Mouse (Mus musculus): ENCODE results near the gene Rgl1. TPM values are rescaled to one million over a fixed set of nuclear protein-coding genes. Genes with fewer than 3 reads are reported as not detected.
A peak's percentile ranks its signal among the peaks of the same experiment; 100 is the strongest.

The Rgl1 gene
- total and polyA plus RNA-seq, 2 experiments from 2014 or later: 36.7 to 38.9 TPM

DNA sequence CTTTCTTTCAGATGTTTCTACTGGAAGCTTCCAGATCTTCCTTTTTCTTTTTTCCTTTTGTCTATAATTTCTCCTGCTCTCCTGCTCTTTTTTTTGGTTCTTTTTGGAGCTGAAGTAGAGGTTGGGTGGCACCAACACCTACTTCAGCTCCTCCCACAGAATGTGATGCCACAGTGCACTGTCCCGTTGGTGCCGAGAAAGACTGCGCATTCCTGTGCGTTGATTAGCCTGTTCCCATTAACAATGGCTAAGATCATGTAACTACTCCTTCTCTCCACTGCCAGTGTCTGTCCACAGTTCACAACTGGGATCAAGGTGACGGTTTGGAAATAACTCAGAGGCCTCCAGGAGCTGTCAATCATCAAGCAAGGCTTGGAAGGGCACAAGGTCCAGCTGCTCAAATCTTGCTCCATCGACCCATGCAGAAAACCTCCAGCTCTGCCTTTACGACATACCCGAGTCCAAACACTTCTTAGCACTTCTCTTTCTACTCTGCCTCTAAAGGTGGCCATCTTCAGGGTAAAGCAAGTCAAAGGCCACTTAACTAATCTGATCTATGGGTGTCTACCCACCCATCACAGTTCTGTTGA, 192.6 kb downstream of the Rgl1 start:
- peak; percentile 23; the same call in 1 of the 2 replicates for ATAC-seq (ENCODE audit: insufficient read depth, low read depth)
- 36% methylated on average over 8 of the region's 8 CpGs for WGBS

DNA sequence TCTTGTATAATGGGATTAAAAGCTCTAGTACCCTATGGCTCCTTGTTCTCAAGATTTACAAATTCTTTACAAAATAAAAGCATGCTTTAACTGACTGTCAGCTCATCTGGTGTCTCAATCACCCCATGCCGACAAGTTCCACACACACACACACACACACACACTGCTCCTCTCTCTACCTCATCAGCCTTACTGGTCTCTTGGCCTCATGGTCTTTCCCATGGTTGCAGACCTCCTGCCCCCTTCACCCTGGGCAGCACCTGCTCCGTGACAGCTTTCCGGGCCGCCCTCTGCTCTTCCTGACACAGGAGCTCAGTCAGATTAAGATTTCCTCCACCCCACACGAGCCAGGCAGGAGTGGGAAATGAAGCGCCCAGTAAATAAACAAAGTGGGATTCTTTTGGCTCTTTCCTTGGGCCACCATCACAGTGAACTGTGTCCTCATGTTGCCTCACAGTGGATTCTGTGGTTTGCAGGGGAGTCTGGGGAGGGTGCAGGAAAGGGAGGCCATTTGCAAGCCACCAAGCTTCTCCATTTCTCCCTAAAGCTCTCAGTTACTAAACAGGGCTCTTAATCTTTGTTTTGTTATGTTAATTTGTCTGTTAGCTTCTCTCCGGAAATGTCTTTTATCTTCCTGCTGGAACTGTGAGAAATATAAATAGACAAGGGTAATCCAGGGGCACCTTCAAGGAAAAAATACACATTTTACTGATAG, 193.2 kb downstream of the Rgl1 start:
- whole genome bisulfite sequencing: 33% methylated on average over 7 of the region's 7 CpGs
- ATAC-seq (ENCODE audit: insufficient read depth, low read depth) (peak; percentile 37; the same call in 1 of the 2 replicates), DNase-seq (ENCODE audit: low spot score) (peak; percentile 22)
- no peak overlapping the region for H3K9ac ChIP-seq (replicated peaks; ENCODE audit: low read depth, low read length)
- H3K36me3 ChIP-seq (replicated peaks; ENCODE audit: control insufficient read depth, insufficient read depth, low read length): peaks cover 18% of the 10 kb centered on the region
- TF ChIP-seq CTCF (IDR thresholded peaks at IDR 0.05; ENCODE audit: low read depth): no peak
- TF ChIP-seq EP300 (IDR thresholded peaks at IDR 0.05; ENCODE audit: low read depth): no peak
- peak overlapping the region; percentile 70 for H3K27ac ChIP-seq (ENCODE audit: low read depth)
- H3K4me1 ChIP-seq (ENCODE audit: control insufficient read depth, insufficient read depth): peaks cover 43% of the 10 kb centered on the region
- H3K4me2 ChIP-seq (ENCODE audit: low read depth, low read length): no peak overlapping the region; the same call in 1 of the 2 replicates
- H3K27me3 ChIP-seq (ENCODE audit: control insufficient read depth, insufficient read depth, low read length): no peaks in the 10 kb centered on the region
- no peak overlapping the region for H3K4me3 ChIP-seq (ENCODE audit: low read depth, low read length)
- no peaks in the 10 kb centered on the region for H3K9me3 ChIP-seq (replicated peaks; ENCODE audit: control insufficient read depth, low read length)

More for the DNA sequence above, 192.6 kb downstream of the Rgl1 start:
- no peaks in the 10 kb centered on the region for H3K9me3 ChIP-seq (replicated peaks; ENCODE audit: control insufficient read depth, low read length)
- TF ChIP-seq EP300 (IDR thresholded peaks at IDR 0.05; ENCODE audit: low read depth): no peak
- no peak for TF ChIP-seq CTCF (IDR thresholded peaks at IDR 0.05; ENCODE audit: low read depth)
- H3K4me2 ChIP-seq (ENCODE audit: low read depth, low read length): no peak overlapping the region
- H3K4me3 ChIP-seq (ENCODE audit: low read depth, low read length): no peak overlapping the region
- peaks cover 46% of the 10 kb centered on the region for H3K4me1 ChIP-seq (ENCODE audit: control insufficient read depth, insufficient read depth)
- no peaks in the 10 kb centered on the region for H3K27me3 ChIP-seq (ENCODE audit: control insufficient read depth, insufficient read depth, low read length)
- DNase-seq (ENCODE audit: low spot score): no peak
- peak overlapping the region; percentile 70 for H3K27ac ChIP-seq (ENCODE audit: low read depth)
- peaks cover 18% of the 10 kb centered on the region for H3K36me3 ChIP-seq (replicated peaks; ENCODE audit: control insufficient read depth, insufficient read depth, low read length)
- no peak overlapping the region for H3K9ac ChIP-seq (replicated peaks; ENCODE audit: low read depth, low read length)

DNA sequence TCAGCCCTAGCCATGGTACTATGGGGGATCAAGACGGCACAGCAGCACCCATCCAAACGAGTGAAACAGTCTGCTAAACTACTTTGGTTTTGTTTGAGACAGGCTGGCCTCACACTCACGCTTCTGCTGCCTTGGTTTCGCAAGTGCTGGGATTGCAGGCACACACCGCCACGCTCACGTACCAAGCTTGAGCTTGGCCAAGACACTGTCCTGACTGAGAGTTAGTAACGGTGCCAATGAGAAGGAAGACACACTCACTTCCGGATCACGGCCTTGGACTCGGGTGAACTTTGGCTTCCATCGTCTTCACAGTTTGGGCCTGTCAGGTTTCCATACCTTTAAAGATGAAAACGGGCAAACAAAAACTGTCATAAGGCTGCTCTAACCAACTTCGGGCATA, 194.8 kb downstream of the Rgl1 start:
- H3K36me3 ChIP-seq (replicated peaks; ENCODE audit: control insufficient read depth, insufficient read depth, low read length): peaks cover 18% of the 10 kb centered on the region
- DNase-seq (ENCODE audit: low spot score): no peak
- H3K27ac ChIP-seq (ENCODE audit: low read depth): no peak overlapping the region
- H3K4me2 ChIP-seq (ENCODE audit: low read depth, low read length): no peak overlapping the region
- 91% methylated on average over 14 of the region's 14 CpGs for WGBS
- H3K27me3 ChIP-seq (ENCODE audit: control insufficient read depth, insufficient read depth, low read length): no peaks in the 10 kb centered on the region
- no peak for TF ChIP-seq EP300 (IDR thresholded peaks at IDR 0.05; ENCODE audit: low read depth)
- TF ChIP-seq CTCF (IDR thresholded peaks at IDR 0.05; ENCODE audit: low read depth): no peak
- H3K4me3 ChIP-seq (ENCODE audit: low read depth, low read length): no peak overlapping the region
- no peak for ATAC-seq (ENCODE audit: insufficient read depth, low read depth)
- no peaks in the 10 kb centered on the region for H3K9me3 ChIP-seq (replicated peaks; ENCODE audit: control insufficient read depth, low read length)
- H3K9ac ChIP-seq (replicated peaks; ENCODE audit: low read depth, low read length): no peak overlapping the region
- peaks cover 37% of the 10 kb centered on the region for H3K4me1 ChIP-seq (ENCODE audit: control insufficient read depth, insufficient read depth)

DNA sequence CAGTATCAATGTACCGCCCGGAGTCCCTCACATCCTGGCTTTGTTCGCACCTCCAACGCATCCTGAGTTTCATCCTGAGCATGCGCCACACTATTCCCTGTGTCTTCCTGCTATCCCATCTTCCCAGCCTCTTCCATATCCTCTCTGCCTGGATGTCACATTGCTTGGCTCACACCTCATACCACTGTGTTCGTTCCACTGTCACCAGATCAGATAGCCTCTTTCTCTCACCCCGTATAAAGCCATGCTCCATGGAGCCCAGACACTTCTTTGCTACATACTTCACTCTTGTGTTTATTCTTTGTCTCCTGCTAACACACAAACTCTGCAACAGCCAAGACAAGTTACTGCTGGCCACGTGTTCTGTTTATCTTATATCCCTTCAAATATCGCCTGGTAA, 195.5 kb downstream of the Rgl1 start:
- no peak overlapping the region for H3K4me3 ChIP-seq (ENCODE audit: low read depth, low read length)
- H3K4me1 ChIP-seq (ENCODE audit: control insufficient read depth, insufficient read depth): peaks cover 40% of the 10 kb centered on the region
- no peaks in the 10 kb centered on the region for H3K9me3 ChIP-seq (replicated peaks; ENCODE audit: control insufficient read depth, low read length)
- H3K27ac ChIP-seq (ENCODE audit: low read depth): no peak overlapping the region
- TF ChIP-seq CTCF (IDR thresholded peaks at IDR 0.05; ENCODE audit: low read depth): no peak
- TF ChIP-seq EP300 (IDR thresholded peaks at IDR 0.05; ENCODE audit: low read depth): no peak
- ATAC-seq (ENCODE audit: insufficient read depth, low read depth) (no peak), DNase-seq (ENCODE audit: low spot score) (no peak)
- H3K9ac ChIP-seq (replicated peaks; ENCODE audit: low read depth, low read length): no peak overlapping the region
- H3K36me3 ChIP-seq (replicated peaks; ENCODE audit: control insufficient read depth, insufficient read depth, low read length): peaks cover 18% of the 10 kb centered on the region
- 68% methylated on average over 9 of the region's 9 CpGs for WGBS
- H3K27me3 ChIP-seq (ENCODE audit: control insufficient read depth, insufficient read depth, low read length): no peaks in the 10 kb centered on the region
- no peak overlapping the region for H3K4me2 ChIP-seq (ENCODE audit: low read depth, low read length)

DNA sequence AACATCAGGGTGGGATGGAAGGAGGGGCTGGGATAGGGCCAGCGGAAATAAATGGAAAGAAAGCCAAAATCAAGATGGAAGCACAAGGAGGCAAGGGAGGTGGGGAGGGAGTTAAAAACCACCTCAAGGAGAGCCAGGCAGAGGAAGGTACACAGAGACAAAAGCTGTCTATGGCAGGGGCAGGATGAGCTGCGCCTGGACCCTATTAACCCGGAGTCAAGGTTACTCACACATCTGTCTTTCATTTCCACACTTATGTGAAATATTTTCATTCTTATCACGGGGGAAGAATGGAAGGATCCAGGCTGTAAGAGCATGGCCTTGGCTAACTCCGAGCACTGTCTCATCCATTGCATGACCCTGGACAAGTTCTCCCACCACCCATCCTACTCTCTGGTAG, 202.9 kb downstream of the Rgl1 start:
- TF ChIP-seq EP300 (IDR thresholded peaks at IDR 0.05; ENCODE audit: low read depth) (no peak), CTCF (IDR thresholded peaks at IDR 0.05; ENCODE audit: low read depth) (no peak)
- no peak for ATAC-seq (ENCODE audit: insufficient read depth, low read depth)
- no peak for DNase-seq (ENCODE audit: low spot score)

More for the DNA sequence above, 202.9 kb downstream of the Rgl1 start:
- H3K4me1 ChIP-seq (ENCODE audit: control insufficient read depth, insufficient read depth): peaks cover 19% of the 10 kb centered on the region
- H3K9ac ChIP-seq (replicated peaks; ENCODE audit: low read depth, low read length): no peak overlapping the region
- no peak overlapping the region for H3K4me2 ChIP-seq (ENCODE audit: low read depth, low read length)
- 64% methylated on average over 5 of the region's 5 CpGs for WGBS
- no peaks in the 10 kb centered on the region for H3K27me3 ChIP-seq (ENCODE audit: control insufficient read depth, insufficient read depth, low read length)
- H3K9me3 ChIP-seq (replicated peaks; ENCODE audit: control insufficient read depth, low read length): no peaks in the 10 kb centered on the region
- H3K4me3 ChIP-seq (ENCODE audit: low read depth, low read length): no peak overlapping the region
- no peak overlapping the region for H3K27ac ChIP-seq (ENCODE audit: low read depth)
- H3K36me3 ChIP-seq (replicated peaks; ENCODE audit: control insufficient read depth, insufficient read depth, low read length): no peaks in the 10 kb centered on the region

All from heart, postnatal 0 days (tissue).